Mouse (Mus musculus) forebrain, postnatal 0 days (tissue): ENCODE data around the gene Bsg. TPM values are rescaled to one million over a fixed set of nuclear protein-coding genes. Genes with fewer than 3 reads are reported as not detected.

ENCODE experiments used
- ATAC-seq: fragments of 200-750 bp; cut with Nextera tagmentation; 2 replicates; pipeline ENCODE4 v1.8.0; 2017; ENCODE audit warnings: mild to moderate bottlenecking, moderate library complexity
- DNase-seq: peaks from one replicate; pipeline ENCODE4 v3.0.0-alpha.2; 2015
- H3K27ac ChIP-seq: fragments of 300-500 bp; sonication (generic); 2 replicates; pipeline ENCODE4 v1.5.1; 2014; ENCODE audit warnings: low read depth, mild to moderate bottlenecking, antibody characterized with exemption, low read length, moderate library complexity, mixed read lengths
- H3K27me3 ChIP-seq: fragments of 300-500 bp; sonication (generic); 2 replicates; pipeline ENCODE4 v1.6.1; 2014; ENCODE audit warnings: mild to moderate bottlenecking, low read length, mixed read lengths; ENCODE audit not compliant: insufficient read depth
- H3K36me3 ChIP-seq: fragments of 300-500 bp; sonication (generic); 2 replicates; pipeline ENCODE4 v1.6.1; 2014; ENCODE audit warnings: mild to moderate bottlenecking, moderate library complexity; ENCODE audit not compliant: insufficient read depth
- H3K4me1 ChIP-seq: fragments of 300-500 bp; sonication (generic); 2 replicates; pipeline ENCODE4 v1.6.1; 2014; ENCODE audit warnings: antibody characterized with exemption; ENCODE audit not compliant: insufficient read depth
- H3K4me2 ChIP-seq: fragments of 300-500 bp; sonication (generic); 2 replicates; pipeline ENCODE4 v1.6.1; 2014; ENCODE audit warnings: low read depth, mild to moderate bottlenecking, moderate library complexity
- H3K4me3 ChIP-seq: fragments of 300-500 bp; sonication (generic); 2 replicates; pipeline ENCODE4 v1.5.1; 2014; ENCODE audit warnings: low read depth, low read length, mixed read lengths
- H3K9ac ChIP-seq: fragments of 300-500 bp; sonication (generic); 2 replicates; pipeline ENCODE4 v1.6.1; 2014; ENCODE audit warnings: mild to moderate bottlenecking
- H3K9me3 ChIP-seq: fragments of 300-500 bp; sonication (generic); 2 replicates; pipeline ENCODE4 v1.6.1; 2016; ENCODE audit warnings: low read length
- CTCF ChIP-seq: sonication (generic); IDR thresholded peaks from 2 replicates; pipeline ENCODE4 v1.5.1; 2016; ENCODE audit warnings: antibody characterized with exemption, control low read depth, low read depth
- WGBS: fragments of 180-500 bp; shearing (Covaris S2); extraction: QIAGEN DNeasy Blood & Tissue Kit; methylation state at CpG from one replicate; pipeline ENCODE4 v1.1.7; 2014; 5-methylcytosine and 5-hydroxymethylcytosine counted together
- polyA plus RNA-seq: library from polyadenylated mRNA; unstranded; fragments of >200 nt; fragmentation: Nextera tagmentation; extraction: Ambion mirVana; gene quantifications from 2 replicates; pipeline ENCODE4 v1.2.1, GENCODE M21; 2015
- total RNA-seq: library from RNA; depleted of rRNA; stranded (reverse); fragments of >200 nt; gene quantifications from 2 replicates; pipeline ENCODE4 v1.2.3, GENCODE M21; 2014

Gene Bsg
- total and polyA plus RNA-seq, 2 experiments from 2014 or later, result 960 to 1,046 TPM

GRCm38 (mm10) chr10:79729357-79729965 lies 25.2 kb downstream of the Bsg start:
- no peak for ATAC-seq
- no peak overlapping the region for H3K27ac ChIP-seq

GRCm38 (mm10) chr10:79732500-79732899 lies 28.2 kb downstream of the Bsg start:
- H3K27me3 ChIP-seq, result no peaks in the 10 kb centered on the region
- DNase-seq, result no peak
- peak; percentile 53 for TF ChIP-seq CTCF
- no peak overlapping the region for H3K4me2 ChIP-seq
- H3K9ac ChIP-seq, result no peak overlapping the region
- H3K36me3 ChIP-seq, result peaks cover 52% of the 10 kb centered on the region
- WGBS, result 95% methylated on average over 1 of the region's 1 CpGs
- no peak overlapping the region for H3K27ac ChIP-seq
- ATAC-seq, result no peak
- H3K9me3 ChIP-seq, result no peaks in the 10 kb centered on the region
- no peak overlapping the region for H3K4me3 ChIP-seq
- no peaks in the 10 kb centered on the region for H3K4me1 ChIP-seq

More at GRCm38 (mm10) chr10:79729357-79729965, 25.2 kb downstream of the Bsg start:
- WGBS, result 53% methylated on average over 13 of the region's 13 CpGs
- Histone ChIP-seq H3K36me3 (peaks cover 26% of the 10 kb centered on the region), H3K4me3 (no peak overlapping the region), H3K9me3 (no peaks in the 10 kb centered on the region), H3K9ac (no peak overlapping the region), H3K4me2 (no peak overlapping the region), H3K4me1 (no peaks in the 10 kb centered on the region), H3K27me3 (no peaks in the 10 kb centered on the region)
- DNase-seq, result no peak
- TF ChIP-seq CTCF, result no peak

DNA sequence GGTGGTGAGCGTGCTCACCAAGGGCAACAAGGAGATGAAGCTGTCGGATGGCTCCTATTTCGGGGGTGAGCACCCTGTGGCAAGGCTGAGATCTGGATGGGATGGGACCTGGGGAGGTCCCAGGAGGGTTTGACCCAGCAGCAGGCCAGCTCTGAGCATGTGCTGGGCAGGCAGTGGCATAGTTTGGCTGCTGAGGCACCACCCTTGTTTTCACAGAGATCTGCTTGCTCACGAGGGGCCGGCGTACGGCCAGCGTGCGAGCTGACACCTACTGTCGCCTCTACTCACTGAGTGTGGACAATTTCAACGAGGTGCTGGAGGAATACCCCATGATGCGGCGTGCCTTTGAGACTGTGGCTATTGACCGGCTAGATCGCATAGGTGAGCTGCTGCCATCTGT lies 29.6 kb downstream of the Bsg start:
- Histone ChIP-seq H3K36me3 (peaks cover 65% of the 10 kb centered on the region), H3K9me3 (0 out of 2 replicates have a peak, but pooled peaks cover 5% of the 10 kb centered on the region), H3K27ac (no peak overlapping the region), H3K4me1 (no peaks in the 10 kb centered on the region), H3K27me3 (no peaks in the 10 kb centered on the region), H3K9ac (no peak overlapping the region), H3K4me2 (no peak overlapping the region), H3K4me3 (no peak overlapping the region)
- DNase-seq (no peak), ATAC-seq (no peak)
- no peak for TF ChIP-seq CTCF
- 94% methylated on average over 15 of the region's 15 CpGs for WGBS

DNA sequence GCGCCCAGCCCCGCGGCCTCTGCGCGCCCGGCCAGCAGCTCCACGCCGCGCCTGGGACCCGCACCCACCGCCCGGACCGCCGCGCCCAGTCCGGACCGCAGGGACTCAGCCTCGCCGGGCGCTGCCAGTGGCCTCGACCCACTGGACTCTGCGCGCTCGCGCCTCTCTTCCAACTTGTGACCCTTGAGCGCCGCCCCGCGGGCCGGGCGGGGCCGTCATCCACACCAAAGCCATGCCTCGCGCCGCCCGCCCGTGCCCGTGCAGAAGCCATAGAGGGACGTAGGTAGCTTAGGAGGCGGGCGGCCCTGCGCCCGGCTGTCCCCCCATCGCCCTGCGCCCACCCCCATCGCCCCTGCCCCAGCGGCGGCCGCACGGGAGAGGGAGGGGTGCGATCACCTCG lies 31.1 kb downstream of the Bsg start:
- Histone ChIP-seq H3K9me3 (peaks cover 13% of the 10 kb centered on the region; the same call in 1 of the 2 replicates), H3K4me2 (no peak overlapping the region), H3K36me3 (peaks cover 81% of the 10 kb centered on the region), H3K4me3 (no peak overlapping the region), H3K27me3 (no peaks in the 10 kb centered on the region), H3K27ac (no peak overlapping the region), H3K9ac (no peak overlapping the region), H3K4me1 (no peaks in the 10 kb centered on the region)
- 41% methylated on average over 42 of the region's 52 CpGs for WGBS
- TF ChIP-seq CTCF, result no peak
- DNase-seq, result no peak
- ATAC-seq, result no peak

DNA sequence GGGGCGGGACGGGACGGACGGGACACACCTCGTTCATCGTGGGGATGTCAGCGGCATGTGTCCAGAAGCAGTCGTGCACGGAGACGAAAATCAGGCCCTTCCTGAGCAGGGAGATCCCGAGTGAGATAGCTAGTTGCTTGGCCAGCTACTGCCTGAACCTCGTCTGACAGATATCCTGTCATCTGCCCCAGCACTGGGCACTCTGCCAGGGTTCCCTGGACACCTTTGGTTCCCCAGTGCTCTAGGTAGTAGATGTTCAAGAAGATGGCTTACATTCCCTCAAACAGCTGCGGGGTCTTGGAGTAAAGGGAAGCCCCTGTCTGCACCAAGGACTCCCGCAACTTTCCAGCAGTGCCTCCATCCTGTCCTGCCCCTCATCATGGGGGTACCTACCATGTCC lies 32.4 kb downstream of the Bsg start:
- no peaks in the 10 kb centered on the region for H3K27me3 ChIP-seq
- H3K4me1 ChIP-seq, result no peaks in the 10 kb centered on the region
- no peak for TF ChIP-seq CTCF
- peaks cover 13% of the 10 kb centered on the region; the same call in 1 of the 2 replicates for H3K9me3 ChIP-seq
- WGBS, result 93% methylated on average over 14 of the region's 14 CpGs
- no peak overlapping the region for H3K4me2 ChIP-seq
- DNase-seq (no peak), ATAC-seq (no peak)
- H3K4me3 ChIP-seq, result no peak overlapping the region
- no peak overlapping the region for H3K27ac ChIP-seq
- no peak overlapping the region for H3K9ac ChIP-seq
- H3K36me3 ChIP-seq, result peaks cover 91% of the 10 kb centered on the region

GRCm38 (mm10) chr10:79738259-79738658 lies 34.0 kb downstream of the Bsg start:
- peak; percentile 53 for TF ChIP-seq CTCF
- H3K4me3 ChIP-seq, result no peak overlapping the region
- no peak overlapping the region for H3K4me2 ChIP-seq
- ATAC-seq (no peak), DNase-seq (no peak)
- H3K4me1 ChIP-seq, result no peaks in the 10 kb centered on the region
- H3K27me3 ChIP-seq, result no peaks in the 10 kb centered on the region
- 89% methylated on average over 10 of the region's 10 CpGs for WGBS
- peaks cover 13% of the 10 kb centered on the region; the same call in 1 of the 2 replicates for H3K9me3 ChIP-seq
- H3K36me3 ChIP-seq, result peaks cover 92% of the 10 kb centered on the region
- H3K27ac ChIP-seq, result no peak overlapping the region
- no peak overlapping the region for H3K9ac ChIP-seq

DNA sequence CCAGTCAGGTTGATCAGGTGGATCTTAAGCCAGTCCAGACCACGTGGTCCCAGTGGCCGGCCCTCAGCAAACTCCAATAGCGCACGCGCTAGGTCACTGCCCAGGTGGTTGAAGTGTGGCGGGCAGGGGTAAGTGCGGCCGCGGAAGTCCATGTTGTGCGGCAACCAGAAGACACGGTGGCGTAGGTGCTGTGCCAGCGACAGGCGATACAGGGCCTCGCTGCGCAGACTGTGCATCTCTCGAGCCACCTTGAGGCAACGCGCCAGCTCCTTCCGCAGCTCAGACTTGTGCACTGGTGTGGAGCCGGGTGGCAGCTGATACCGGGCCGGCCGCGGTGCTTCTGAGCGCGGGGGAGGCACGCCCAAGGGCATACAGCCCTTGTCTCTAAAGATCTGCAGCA lies 34.9 kb downstream of the Bsg start:
- Histone ChIP-seq H3K9me3 (peaks cover 13% of the 10 kb centered on the region; the same call in 1 of the 2 replicates), H3K36me3 (peaks cover 90% of the 10 kb centered on the region), H3K27ac (no peak overlapping the region), H3K4me2 (no peak overlapping the region), H3K27me3 (no peaks in the 10 kb centered on the region), H3K4me3 (no peak overlapping the region), H3K9ac (no peak overlapping the region), H3K4me1 (no peaks in the 10 kb centered on the region)
- DNase-seq (no peak), ATAC-seq (no peak)
- WGBS, result 97% methylated on average over 28 of the region's 28 CpGs
- no peak for TF ChIP-seq CTCF
